Mouse (Mus musculus): ENCODE data around the gene Sphkap. TPM values are rescaled to one million over a fixed set of nuclear protein-coding genes. Genes with fewer than 3 reads are reported as not detected.

Gene Sphkap
- polyA plus RNA-seq, 1 experiment from 2014 or later = 0.38 TPM

- TF ChIP-seq CTCF (IDR thresholded peaks at IDR 0.05; ENCODE audit: low read depth) = no peak
- no peak overlapping the region for H3K4me3 ChIP-seq (ENCODE audit: low read depth, low read length)
- H3K4me1 ChIP-seq (replicated peaks; ENCODE audit: control insufficient read depth, insufficient read depth, low read length) = no peaks in the 10 kb centered on the region
- no peak for ATAC-seq
- WGBS = 79% methylated on average over 1 of the region's 1 CpGs
- no peaks in the 10 kb centered on the region for H3K36me3 ChIP-seq (ENCODE audit: control insufficient read depth, insufficient read depth)
- no peak overlapping the region for H3K27ac ChIP-seq (ENCODE audit: low read depth, low read length)
- no peak overlapping the region for H3K4me2 ChIP-seq (replicated peaks; ENCODE audit: low read depth)
- H3K27me3 ChIP-seq (replicated peaks; ENCODE audit: control insufficient read depth, insufficient read depth, low read length) = no peaks in the 10 kb centered on the region
- H3K9ac ChIP-seq (ENCODE audit: low read depth, low read length) = no peak overlapping the region
- no peaks in the 10 kb centered on the region for H3K9me3 ChIP-seq (ENCODE audit: control insufficient read depth)
Observed at GRCm38 (mm10) chr1:83251746-83252145, 156.3 kb downstream of the Sphkap start.

DNA sequence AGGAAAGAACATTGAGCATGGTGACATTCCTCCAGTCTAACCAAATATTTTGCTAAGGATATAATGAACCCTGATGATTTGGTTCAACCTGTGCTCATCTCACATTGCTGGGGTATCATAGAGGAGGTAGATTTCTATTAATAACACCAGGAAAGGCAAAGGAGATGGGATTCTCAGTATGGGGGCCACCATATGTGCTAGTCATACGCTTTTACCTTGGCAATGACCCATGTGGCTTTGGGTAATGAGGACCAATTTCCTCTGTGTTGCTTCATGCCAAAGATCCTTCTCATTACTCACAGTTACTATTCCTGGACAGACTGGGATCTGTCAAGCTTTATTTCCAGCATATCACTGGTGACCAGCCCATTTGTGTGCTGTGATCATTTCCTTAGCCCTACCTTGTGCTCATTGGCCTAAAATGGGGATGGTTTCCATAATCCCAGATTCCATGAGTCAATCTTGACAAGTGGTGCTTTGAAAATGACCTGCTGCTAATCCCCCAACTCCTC lies 159.7 kb downstream of the Sphkap start:
- ATAC-seq = no peak
- H3K4me2 ChIP-seq (replicated peaks; ENCODE audit: low read depth) = no peak overlapping the region
- H3K27me3 ChIP-seq (replicated peaks; ENCODE audit: control insufficient read depth, insufficient read depth, low read length) = no peaks in the 10 kb centered on the region
- no peaks in the 10 kb centered on the region for H3K36me3 ChIP-seq (ENCODE audit: control insufficient read depth, insufficient read depth)
- H3K4me1 ChIP-seq (replicated peaks; ENCODE audit: control insufficient read depth, insufficient read depth, low read length) = no peaks in the 10 kb centered on the region
- H3K9ac ChIP-seq (ENCODE audit: low read depth, low read length) = no peak overlapping the region
- H3K27ac ChIP-seq (ENCODE audit: low read depth, low read length) = no peak overlapping the region
- no peaks in the 10 kb centered on the region for H3K9me3 ChIP-seq (ENCODE audit: control insufficient read depth)
- no peak overlapping the region for H3K4me3 ChIP-seq (ENCODE audit: low read depth, low read length)
- WGBS = 80% methylated on average over 1 of the region's 1 CpGs
- TF ChIP-seq CTCF (IDR thresholded peaks at IDR 0.05; ENCODE audit: low read depth) = no peak

DNA sequence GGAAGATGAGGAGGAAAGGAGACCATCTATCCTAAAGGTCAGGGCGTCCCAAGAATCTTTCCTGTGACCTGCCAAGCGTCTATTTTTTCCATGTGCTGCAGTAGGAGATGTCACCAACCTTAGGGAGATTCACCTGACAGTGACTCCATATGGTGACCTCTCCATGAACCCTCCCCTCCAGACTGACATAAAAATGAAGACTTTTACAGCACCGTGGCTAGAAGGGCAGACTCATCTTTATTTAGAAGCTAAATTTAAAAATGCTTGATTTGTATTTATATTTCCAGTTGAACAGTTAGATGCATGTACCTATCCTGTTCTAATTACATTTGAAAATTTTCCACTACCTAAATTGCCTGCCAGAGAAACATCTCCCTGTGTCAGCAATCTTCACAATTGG lies 180.1 kb downstream of the Sphkap start:
- Histone ChIP-seq H3K4me2 (replicated peaks; ENCODE audit: low read depth) (no peak overlapping the region), H3K36me3 (ENCODE audit: control insufficient read depth, insufficient read depth) (no peaks in the 10 kb centered on the region), H3K9me3 (ENCODE audit: control insufficient read depth) (no peaks in the 10 kb centered on the region), H3K27ac (ENCODE audit: low read depth, low read length) (no peak overlapping the region), H3K4me1 (replicated peaks; ENCODE audit: control insufficient read depth, insufficient read depth, low read length) (no peaks in the 10 kb centered on the region), H3K4me3 (ENCODE audit: low read depth, low read length) (no peak overlapping the region), H3K9ac (ENCODE audit: low read depth, low read length) (no peak overlapping the region), H3K27me3 (replicated peaks; ENCODE audit: control insufficient read depth, insufficient read depth, low read length) (no peaks in the 10 kb centered on the region)
- ATAC-seq = no peak
- TF ChIP-seq CTCF (IDR thresholded peaks at IDR 0.05; ENCODE audit: low read depth) = no peak
- 71% methylated on average over 3 of the region's 3 CpGs for WGBS

DNA sequence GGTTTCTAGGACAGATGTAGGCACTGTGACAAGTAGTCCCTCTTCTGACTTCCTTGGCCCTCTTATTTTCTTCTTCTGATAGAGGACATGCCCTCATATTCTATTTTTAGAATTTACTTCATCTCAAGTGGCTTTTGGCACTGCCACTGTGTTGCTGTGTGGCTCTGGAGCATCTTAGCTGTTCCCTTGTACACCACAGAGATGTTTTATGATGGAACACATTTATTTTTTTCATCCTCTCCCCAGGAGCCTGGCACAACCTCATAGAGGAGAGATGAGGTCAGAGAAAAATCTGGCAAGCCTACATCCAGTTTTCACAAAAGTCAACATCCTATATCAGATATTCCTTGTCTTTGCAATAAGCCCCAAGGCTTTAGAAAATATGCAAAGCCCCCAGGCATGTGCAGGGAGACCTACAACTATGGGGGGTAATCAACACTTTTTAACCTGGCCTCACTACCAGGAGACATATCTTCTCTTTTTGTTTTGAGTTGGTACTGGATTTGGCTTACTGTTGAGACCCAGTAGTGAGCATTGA lies 183.5 kb downstream of the Sphkap start:
- no peak overlapping the region for H3K27ac ChIP-seq (ENCODE audit: low read depth, low read length)
- no peak for ATAC-seq
- H3K36me3 ChIP-seq (ENCODE audit: control insufficient read depth, insufficient read depth) = no peaks in the 10 kb centered on the region
- H3K4me3 ChIP-seq (ENCODE audit: low read depth, low read length) = no peak overlapping the region
- H3K4me1 ChIP-seq (replicated peaks; ENCODE audit: control insufficient read depth, insufficient read depth, low read length) = no peaks in the 10 kb centered on the region
- H3K9me3 ChIP-seq (ENCODE audit: control insufficient read depth) = no peaks in the 10 kb centered on the region
- no peak overlapping the region for H3K4me2 ChIP-seq (replicated peaks; ENCODE audit: low read depth)
- H3K9ac ChIP-seq (ENCODE audit: low read depth, low read length) = no peak overlapping the region
- TF ChIP-seq CTCF (IDR thresholded peaks at IDR 0.05; ENCODE audit: low read depth) = no peak
- H3K27me3 ChIP-seq (replicated peaks; ENCODE audit: control insufficient read depth, insufficient read depth, low read length) = no peaks in the 10 kb centered on the region

DNA sequence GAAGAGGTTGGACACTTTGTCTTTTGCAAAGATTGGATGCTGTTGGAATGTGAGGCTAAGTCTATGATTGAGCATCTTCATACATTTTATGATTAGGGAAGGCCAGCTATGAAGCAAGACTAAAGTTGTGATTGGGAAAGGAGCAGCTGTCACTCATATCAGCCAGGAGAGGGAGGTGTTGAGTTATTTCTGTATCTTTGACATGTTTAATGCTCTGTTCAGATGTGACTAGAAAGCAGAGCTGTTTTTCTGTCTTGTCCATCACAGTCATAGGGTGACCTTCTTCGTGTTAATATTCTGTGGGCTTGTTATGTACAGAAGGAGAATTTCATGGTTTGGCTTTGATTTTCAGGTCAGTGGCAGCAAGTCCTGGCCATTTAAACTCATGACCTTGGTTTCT lies 184.9 kb downstream of the Sphkap start:
- Histone ChIP-seq H3K4me3 (ENCODE audit: low read depth, low read length) (no peak overlapping the region), H3K36me3 (ENCODE audit: control insufficient read depth, insufficient read depth) (no peaks in the 10 kb centered on the region), H3K9ac (ENCODE audit: low read depth, low read length) (no peak overlapping the region), H3K4me2 (replicated peaks; ENCODE audit: low read depth) (no peak overlapping the region), H3K9me3 (ENCODE audit: control insufficient read depth) (no peaks in the 10 kb centered on the region), H3K27me3 (replicated peaks; ENCODE audit: control insufficient read depth, insufficient read depth, low read length) (no peaks in the 10 kb centered on the region), H3K4me1 (replicated peaks; ENCODE audit: control insufficient read depth, insufficient read depth, low read length) (no peaks in the 10 kb centered on the region), H3K27ac (ENCODE audit: low read depth, low read length) (no peak overlapping the region)
- WGBS = 63% methylated on average over 1 of the region's 1 CpGs
- peak; percentile 55 for TF ChIP-seq CTCF (IDR thresholded peaks at IDR 0.05; ENCODE audit: low read depth)
- no peak for ATAC-seq

DNA sequence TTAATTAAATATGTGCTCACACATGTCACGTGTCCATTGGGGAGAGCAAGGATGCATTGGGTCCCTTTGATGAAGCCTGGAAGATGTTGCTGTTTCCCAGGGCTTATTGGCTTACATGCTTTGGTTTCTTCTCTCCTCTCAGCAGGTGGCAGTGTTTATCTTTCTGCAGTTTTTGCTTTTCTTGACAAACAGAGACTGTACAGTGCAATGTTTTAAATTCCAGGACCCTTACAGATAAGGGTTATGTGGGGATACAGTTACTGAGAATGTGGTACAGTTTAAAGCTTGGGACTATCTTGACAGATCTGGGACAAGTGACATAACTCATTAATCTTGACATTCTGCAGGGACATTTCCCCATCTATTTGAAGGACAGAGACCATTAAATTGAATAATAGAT lies 189.7 kb downstream of the Sphkap start:
- H3K4me1 ChIP-seq (replicated peaks; ENCODE audit: control insufficient read depth, insufficient read depth, low read length) = no peaks in the 10 kb centered on the region
- H3K4me3 ChIP-seq (ENCODE audit: low read depth, low read length) = no peak overlapping the region
- no peak for ATAC-seq
- H3K27me3 ChIP-seq (replicated peaks; ENCODE audit: control insufficient read depth, insufficient read depth, low read length) = no peaks in the 10 kb centered on the region
- H3K4me2 ChIP-seq (replicated peaks; ENCODE audit: low read depth) = no peak overlapping the region
- no peak overlapping the region for H3K9ac ChIP-seq (ENCODE audit: low read depth, low read length)
- no peaks in the 10 kb centered on the region for H3K36me3 ChIP-seq (ENCODE audit: control insufficient read depth, insufficient read depth)
- TF ChIP-seq CTCF (IDR thresholded peaks at IDR 0.05; ENCODE audit: low read depth) = peak; percentile 60
- H3K27ac ChIP-seq (ENCODE audit: low read depth, low read length) = no peak overlapping the region
- WGBS = 46% methylated on average over 1 of the region's 1 CpGs
- H3K9me3 ChIP-seq (ENCODE audit: control insufficient read depth) = no peaks in the 10 kb centered on the region; the same call in 1 of the 2 replicates

GRCm38 (mm10) chr1:83209981-83210380 lies 198.0 kb downstream of the Sphkap start:
- no peaks in the 10 kb centered on the region for H3K9me3 ChIP-seq (ENCODE audit: control insufficient read depth)
- WGBS = 56% methylated on average over 1 of the region's 1 CpGs
- H3K27me3 ChIP-seq (replicated peaks; ENCODE audit: control insufficient read depth, insufficient read depth, low read length) = no peaks in the 10 kb centered on the region
- no peaks in the 10 kb centered on the region for H3K4me1 ChIP-seq (replicated peaks; ENCODE audit: control insufficient read depth, insufficient read depth, low read length)
- H3K4me2 ChIP-seq (replicated peaks; ENCODE audit: low read depth) = no peak overlapping the region
- H3K4me3 ChIP-seq (ENCODE audit: low read depth, low read length) = no peak overlapping the region
- H3K27ac ChIP-seq (ENCODE audit: low read depth, low read length) = no peak overlapping the region
- ATAC-seq = no peak
- no peaks in the 10 kb centered on the region for H3K36me3 ChIP-seq (ENCODE audit: control insufficient read depth, insufficient read depth)
- TF ChIP-seq CTCF (IDR thresholded peaks at IDR 0.05; ENCODE audit: low read depth) = no peak
- no peak overlapping the region for H3K9ac ChIP-seq (ENCODE audit: low read depth, low read length)

Other genes starting within 250 kb of the Sphkap start
- not detected in 2 replicates for gene Daw1, start 248.4 kb downstream of the Sphkap start, polyA plus RNA-seq (2015; fragmentation: Nextera tagmentation; extraction: Ambion mirVana)